Mouse (Mus musculus) heart, embryonic 11.5 days (tissue): ENCODE measurements around the gene Prss53. TPM values are rescaled to one million over a fixed set of nuclear protein-coding genes. Genes with fewer than 3 reads are reported as not detected.

Experiments
- ATAC-seq: fragments of 200-750 bp; cut with Nextera tagmentation; replicated peaks from 2 replicates; pipeline ENCODE4 v1.8.0; 2017; ENCODE audit warnings: moderate library complexity; ENCODE audit not compliant: insufficient number of reproducible peaks, low FRiP score, low TSS enrichment
- H3K27ac ChIP-seq: fragments of 300-500 bp; sonication (generic); 2 replicates; pipeline ENCODE4 v1.5.1; 2014; ENCODE audit warnings: mild to moderate bottlenecking, low read depth, low read length
- H3K27me3 ChIP-seq: fragments of 300-500 bp; sonication (generic); 2 replicates; pipeline ENCODE4 v1.6.1; 2014; ENCODE audit warnings: mild to moderate bottlenecking, low read length, mixed read lengths; ENCODE audit not compliant: control insufficient read depth, insufficient read depth
- H3K36me3 ChIP-seq: fragments of 300-500 bp; sonication (generic); 2 replicates; pipeline ENCODE4 v1.6.1; 2014; ENCODE audit warnings: mild to moderate bottlenecking, low read length, moderate library complexity, mixed read lengths; ENCODE audit not compliant: control insufficient read depth, insufficient read depth
- H3K4me1 ChIP-seq: fragments of 300-500 bp; sonication (generic); 2 replicates; pipeline ENCODE4 v1.6.1; 2014; ENCODE audit warnings: low read length; ENCODE audit not compliant: control insufficient read depth, insufficient read depth
- H3K4me2 ChIP-seq: fragments of 300-500 bp; sonication (generic); 2 replicates; pipeline ENCODE4 v1.6.1; 2014; ENCODE audit warnings: mild to moderate bottlenecking, moderate library complexity
- H3K4me3 ChIP-seq: fragments of 300-500 bp; sonication (generic); 2 replicates; pipeline ENCODE4 v1.5.1; 2014; ENCODE audit warnings: low read depth, low read length
- H3K9ac ChIP-seq: fragments of 300-500 bp; sonication (generic); 2 replicates; pipeline ENCODE4 v1.6.1; 2014; ENCODE audit warnings: mild to moderate bottlenecking, low read depth, low read length, moderate library complexity
- H3K9me3 ChIP-seq: fragments of 300-500 bp; sonication (generic); replicated peaks from 2 replicates; pipeline ENCODE4 v1.6.1; 2016; ENCODE audit warnings: low read length; ENCODE audit not compliant: control insufficient read depth
- WGBS: fragments of 180-500 bp; shearing (Covaris S2); extraction: QIAGEN DNeasy Blood & Tissue Kit; methylation state at CpG from one replicate; pipeline ENCODE4 v1.1.7; 2014; ENCODE audit not compliant: insufficient replicate concordance; 5-methylcytosine and 5-hydroxymethylcytosine counted together
- polyA plus RNA-seq: library from polyadenylated mRNA; unstranded; fragments of >200 nt; fragmentation: Nextera tagmentation; extraction: Ambion mirVana; gene quantifications from 2 replicates; pipeline ENCODE4 v1.2.1, GENCODE M21; 2014

Gene Prss53
- polyA plus RNA-seq = 0.90 and 2.0 TPM in 2 replicates

DNA sequence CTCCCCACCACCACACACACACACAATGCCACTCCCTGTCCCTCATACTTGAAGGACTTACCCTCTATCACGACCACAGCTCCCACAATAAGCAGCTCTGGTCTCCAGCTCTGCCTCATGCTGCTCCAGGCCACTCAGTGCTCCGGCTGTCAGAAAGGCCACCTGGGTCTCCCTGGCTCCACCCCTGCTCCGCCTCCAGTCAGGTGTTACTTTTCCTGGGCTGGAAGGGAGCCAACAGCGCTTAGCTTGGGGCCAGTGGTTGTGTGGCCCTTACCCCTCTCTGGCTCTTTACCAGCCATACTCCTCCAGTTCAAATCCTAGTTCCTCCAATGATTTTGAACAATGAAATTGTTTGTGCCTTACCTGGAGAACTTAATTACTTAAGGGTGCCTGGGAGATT, at the start of gene Prss53:
Prss53 (minus strand) TSS at position 173 of the 400 bp plus-strand sequence.
- H3K4me2 ChIP-seq = no peak within 1 kb of the TSS
- H3K27ac ChIP-seq = no peak within 1 kb of the TSS
- ATAC-seq = no peak
- WGBS = 30% methylated on average over 4 of the region's 4 CpGs
- no peaks in the 10 kb centered on the region for H3K27me3 ChIP-seq
- H3K4me3 ChIP-seq = no peak within 1 kb of the TSS
- H3K4me1 ChIP-seq = peaks cover 7% of the 10 kb centered on the region; the same call in 1 of the 2 replicates
- peaks cover 17% of the 10 kb centered on the region for H3K36me3 ChIP-seq
- no peaks in the 10 kb centered on the region for H3K9me3 ChIP-seq
- no peak within 1 kb of the TSS for H3K9ac ChIP-seq

DNA sequence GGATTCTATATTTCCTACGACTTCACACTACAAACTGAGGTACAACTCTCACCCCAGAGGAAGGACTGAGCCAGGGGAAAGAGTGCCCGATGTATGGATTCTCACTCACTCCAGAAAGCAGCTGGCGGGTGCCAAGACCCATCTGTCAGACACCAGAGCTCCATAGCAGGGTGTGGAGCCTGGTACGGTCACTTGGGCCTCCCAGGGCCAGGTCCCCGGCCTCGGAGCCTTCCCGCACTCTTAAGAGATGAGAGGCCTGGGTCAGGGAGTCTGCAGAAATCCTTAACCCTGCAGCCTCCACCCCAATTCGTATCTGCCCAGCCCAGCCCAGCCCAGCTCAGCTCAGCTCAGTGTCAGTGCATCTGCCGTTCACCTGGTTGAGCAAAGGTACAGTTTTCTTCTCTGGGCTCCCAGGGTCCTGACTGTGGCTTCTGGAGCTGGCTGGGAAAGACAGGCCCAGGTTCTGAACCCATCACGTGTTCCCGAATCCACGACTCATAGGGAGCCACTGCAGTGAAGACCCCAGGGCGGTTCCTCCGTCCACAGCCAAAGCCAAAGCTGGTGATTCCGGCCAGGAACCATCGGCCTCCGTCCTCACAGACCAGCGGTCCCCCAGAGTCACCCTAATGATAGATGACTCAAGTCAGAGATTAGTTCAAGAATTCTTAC, 45.6 kb upstream of the Prss53 start:
- Histone ChIP-seq H3K4me3 (peak overlapping the region; percentile 65), H3K4me1 (peaks cover 5% of the 10 kb centered on the region; the same call in 1 of the 2 replicates), H3K9me3 (no peaks in the 10 kb centered on the region), H3K27ac (no peak overlapping the region), H3K36me3 (no peaks in the 10 kb centered on the region), H3K4me2 (peak overlapping the region; percentile 96), H3K9ac (peak overlapping the region; percentile 85), H3K27me3 (no peaks in the 10 kb centered on the region)
- ATAC-seq = no peak
- 53% methylated on average over 18 of the region's 18 CpGs for WGBS

DNA sequence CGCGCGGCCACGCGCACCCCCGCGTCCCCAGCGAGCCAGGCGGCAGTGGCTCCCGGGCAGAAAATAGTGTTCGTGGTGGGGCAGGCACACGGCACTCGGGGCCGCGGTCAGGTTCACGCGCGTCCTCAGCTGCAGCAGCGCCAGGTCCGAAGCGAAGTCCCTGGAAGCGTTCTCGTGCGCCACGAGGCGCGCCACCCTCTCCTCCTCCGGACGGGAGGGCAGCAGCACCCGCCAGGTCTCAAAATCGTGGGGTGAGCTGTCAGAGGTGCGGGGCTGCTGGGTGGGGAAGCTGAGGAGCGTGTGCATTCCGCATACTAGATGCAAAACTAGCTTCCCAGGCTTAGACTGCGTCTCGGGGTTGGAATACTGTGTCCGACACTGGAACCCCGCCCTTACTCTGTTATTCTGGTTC, 45.0 kb upstream of the Prss53 start:
- peak; percentile 41 for ATAC-seq
- H3K9ac ChIP-seq = peak overlapping the region; percentile 85
- H3K4me1 ChIP-seq = peaks cover 5% of the 10 kb centered on the region; the same call in 1 of the 2 replicates
- H3K4me3 ChIP-seq = peak overlapping the region; percentile 65
- no peaks in the 10 kb centered on the region for H3K36me3 ChIP-seq
- no peaks in the 10 kb centered on the region for H3K27me3 ChIP-seq
- H3K9me3 ChIP-seq = no peaks in the 10 kb centered on the region
- H3K4me2 ChIP-seq = peak overlapping the region; percentile 96
- WGBS = under 1% methylated on average over 38 of the region's 38 CpGs
- 0 out of 2 replicates have a peak overlapping the region, but pooled peaks have one; percentile 35 for H3K27ac ChIP-seq

DNA sequence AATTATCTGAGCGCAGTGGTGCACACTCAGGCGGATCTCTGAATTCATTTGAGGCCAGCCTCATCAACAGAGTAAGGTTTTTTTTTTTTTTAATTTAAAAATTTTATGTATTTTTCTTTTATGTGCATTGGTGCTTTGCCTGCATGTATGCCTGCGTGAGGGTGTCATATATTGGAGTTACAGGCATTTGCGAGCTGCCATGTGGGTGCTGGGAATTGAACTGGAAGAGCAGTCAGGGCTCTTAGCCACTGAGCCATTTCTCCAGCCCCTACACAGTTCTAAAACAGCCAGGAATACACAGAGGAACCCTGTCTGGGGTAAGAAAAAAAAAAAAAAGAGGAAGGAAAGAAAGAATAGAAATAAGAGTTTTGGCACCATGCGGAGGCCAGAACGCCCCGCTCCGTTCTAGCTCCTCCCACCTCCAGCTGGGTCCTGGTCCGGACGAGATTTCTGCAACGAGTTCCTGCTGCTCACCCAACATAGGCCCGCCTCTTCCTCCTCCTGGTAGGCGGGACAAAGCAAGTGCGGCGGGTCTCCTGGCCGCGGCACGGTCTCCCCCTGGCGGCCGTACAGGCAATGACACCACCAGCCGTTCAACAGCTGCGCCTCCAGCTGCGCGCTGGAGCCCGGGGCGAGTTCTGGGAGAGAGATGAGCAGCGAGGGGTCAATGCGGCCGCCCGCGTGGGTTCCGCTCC, 44.4 kb upstream of the Prss53 start:
- peak overlapping the region; percentile 96 for H3K4me2 ChIP-seq
- H3K36me3 ChIP-seq = no peaks in the 10 kb centered on the region
- H3K27me3 ChIP-seq = 0 out of 2 replicates have a peak, but pooled peaks cover 3% of the 10 kb centered on the region
- WGBS = 7% methylated on average over 32 of the region's 32 CpGs
- H3K9me3 ChIP-seq = no peaks in the 10 kb centered on the region
- peak overlapping the region; percentile 65 for H3K4me3 ChIP-seq
- peak overlapping the region; percentile 85 for H3K9ac ChIP-seq
- no peak overlapping the region for H3K27ac ChIP-seq
- peaks cover 5% of the 10 kb centered on the region; the same call in 1 of the 2 replicates for H3K4me1 ChIP-seq
- peak; percentile 92 for ATAC-seq

DNA sequence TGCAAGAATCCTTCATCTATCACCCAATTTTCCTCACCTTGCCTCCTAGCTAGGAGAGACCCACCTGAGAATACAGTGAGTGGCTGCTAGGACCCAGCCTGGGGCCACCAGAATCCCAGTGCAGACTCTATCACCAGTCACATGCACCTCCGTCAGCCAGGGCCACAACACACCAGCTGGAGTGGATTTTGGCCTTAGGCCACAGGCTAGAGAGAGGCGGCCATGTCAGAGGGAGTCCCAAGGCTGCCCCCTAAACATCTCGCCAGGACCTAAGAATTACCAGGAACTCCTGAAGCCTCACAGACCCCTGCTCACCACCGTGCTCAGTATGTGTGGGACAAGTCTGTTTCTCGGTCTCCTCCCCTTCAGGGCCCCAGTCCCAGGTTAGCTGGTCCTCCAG, 43.3 kb upstream of the Prss53 start:
- Histone ChIP-seq H3K27ac (no peak overlapping the region), H3K4me3 (no peak overlapping the region), H3K9me3 (no peaks in the 10 kb centered on the region), H3K27me3 (peaks cover 8% of the 10 kb centered on the region; the same call in 1 of the 2 replicates), H3K4me1 (peaks cover 7% of the 10 kb centered on the region; the same call in 1 of the 2 replicates), H3K36me3 (no peaks in the 10 kb centered on the region), H3K9ac (no peak overlapping the region), H3K4me2 (no peak overlapping the region)
- no peak for ATAC-seq
- 78% methylated on average over 5 of the region's 5 CpGs for WGBS

DNA sequence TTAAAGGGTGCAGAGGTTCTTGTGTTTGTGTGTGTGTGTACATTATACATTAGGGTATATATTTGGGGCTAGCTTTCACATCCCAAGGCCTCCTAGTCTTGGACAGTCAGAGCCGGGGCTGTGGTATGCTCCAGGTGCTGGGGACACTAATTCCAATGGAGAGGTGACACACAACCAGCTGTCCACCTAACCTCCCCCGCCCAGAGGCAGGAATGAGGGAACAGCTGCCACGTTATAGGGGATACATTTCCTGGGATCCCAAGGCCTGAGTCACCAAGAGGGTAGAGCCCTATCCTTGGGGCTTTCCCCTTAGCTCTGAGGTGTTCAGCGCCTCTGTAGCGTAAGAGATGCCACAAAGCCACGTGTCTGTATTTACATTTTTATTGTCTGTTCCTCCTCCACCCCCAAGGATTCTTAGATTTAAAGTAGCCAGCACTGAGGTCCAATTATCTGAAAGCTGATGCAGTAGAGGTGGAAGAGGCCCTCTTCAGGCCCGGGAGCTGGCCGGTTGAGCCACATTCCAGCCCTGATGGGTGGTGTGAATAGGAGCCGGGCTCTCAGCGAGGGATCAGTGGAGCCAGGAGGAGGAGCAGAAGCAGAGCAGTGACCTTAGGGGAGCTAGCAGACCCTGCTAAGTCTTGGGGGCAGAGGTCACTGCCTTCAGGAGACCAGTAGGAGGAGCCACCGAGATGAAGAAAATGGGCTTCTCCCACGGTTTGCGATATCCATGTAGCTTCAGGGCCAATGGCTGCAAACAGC, 41.7 kb upstream of the Prss53 start:
- H3K4me1 ChIP-seq = peaks cover 7% of the 10 kb centered on the region; the same call in 1 of the 2 replicates
- peaks cover 17% of the 10 kb centered on the region for H3K27me3 ChIP-seq
- H3K4me2 ChIP-seq = no peak overlapping the region
- H3K27ac ChIP-seq = no peak overlapping the region
- no peak overlapping the region for H3K9ac ChIP-seq
- no peaks in the 10 kb centered on the region for H3K9me3 ChIP-seq
- no peak overlapping the region for H3K4me3 ChIP-seq
- no peak for ATAC-seq
- 23% methylated on average over 13 of the region's 13 CpGs for WGBS
- H3K36me3 ChIP-seq = no peaks in the 10 kb centered on the region

DNA sequence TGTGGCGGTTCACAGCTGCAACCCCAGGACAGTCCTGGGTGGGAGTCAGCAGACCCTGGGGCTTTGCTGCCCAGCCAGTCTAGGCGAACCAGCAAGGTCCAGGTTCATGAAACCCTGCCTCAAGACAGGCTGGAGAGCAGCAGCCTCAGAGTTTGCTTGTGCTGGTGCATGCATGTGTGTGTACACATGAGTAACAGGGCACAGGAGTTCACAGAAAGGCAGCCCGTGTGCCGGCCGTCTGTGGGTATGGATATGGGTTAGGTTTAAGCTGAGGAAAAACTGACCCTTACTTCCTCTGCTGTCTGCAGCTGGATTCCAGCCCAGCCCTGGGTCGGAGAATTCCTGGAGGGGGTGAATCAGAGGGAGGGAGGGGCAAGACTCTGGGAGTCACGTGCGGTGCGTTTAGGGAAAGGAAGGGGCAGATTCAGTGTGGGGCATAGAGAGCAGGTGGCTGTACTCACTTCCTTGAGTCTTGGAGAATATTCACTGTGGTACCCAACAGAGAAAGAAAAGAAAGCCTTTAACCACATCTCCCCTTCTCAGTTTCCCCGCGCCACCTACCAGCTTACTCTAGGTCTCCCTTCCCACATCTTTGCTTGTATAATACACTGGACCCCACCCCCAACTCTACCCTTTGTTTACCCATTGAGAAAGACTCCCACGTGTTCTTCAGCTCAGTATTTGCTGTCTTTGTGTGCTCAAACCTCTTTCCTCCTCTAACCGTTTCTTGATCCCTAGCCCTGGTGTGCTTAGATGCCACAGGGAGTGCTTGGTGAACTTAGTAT, 40.8 kb upstream of the Prss53 start:
- Histone ChIP-seq H3K9ac (no peak overlapping the region; the same call in 1 of the 2 replicates), H3K36me3 (no peaks in the 10 kb centered on the region), H3K4me3 (no peak overlapping the region), H3K27me3 (peaks cover 17% of the 10 kb centered on the region), H3K27ac (no peak overlapping the region), H3K9me3 (no peaks in the 10 kb centered on the region), H3K4me2 (no peak overlapping the region), H3K4me1 (peaks cover 7% of the 10 kb centered on the region; the same call in 1 of the 2 replicates)
- 40% methylated on average over 13 of the region's 13 CpGs for WGBS
- ATAC-seq = no peak

DNA sequence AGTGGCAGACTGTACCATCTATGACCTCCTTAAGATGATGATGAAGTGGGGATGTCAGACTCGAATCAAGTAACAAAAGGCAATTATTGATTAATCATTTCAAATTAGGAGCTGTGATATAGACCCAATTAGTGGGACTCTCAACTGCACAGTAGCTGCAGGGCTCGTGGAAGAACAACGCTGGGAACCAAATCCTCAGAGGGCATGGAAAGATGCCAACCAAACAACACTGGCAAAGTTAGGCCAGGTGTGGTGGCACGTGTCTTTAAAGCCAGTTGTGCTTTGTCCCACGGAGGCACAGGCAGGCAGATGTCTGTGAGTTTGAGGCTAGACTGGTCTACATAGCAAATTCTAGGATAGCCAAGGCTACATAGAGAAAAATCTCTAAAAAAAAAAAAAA, 39.9 kb upstream of the Prss53 start:
- H3K9me3 ChIP-seq = no peaks in the 10 kb centered on the region
- no peak for ATAC-seq
- H3K36me3 ChIP-seq = no peaks in the 10 kb centered on the region
- H3K4me1 ChIP-seq = 0 out of 2 replicates have a peak, but pooled peaks cover 3% of the 10 kb centered on the region
- H3K4me2 ChIP-seq = no peak overlapping the region
- H3K4me3 ChIP-seq = no peak overlapping the region
- no peak overlapping the region for H3K9ac ChIP-seq
- H3K27me3 ChIP-seq = peaks cover 17% of the 10 kb centered on the region
- H3K27ac ChIP-seq = no peak overlapping the region
- whole genome bisulfite sequencing = 80% methylated on average over 5 of the region's 5 CpGs
